Comparison of ENCODE assay signal across 18 mouse cellular contexts in the genomic region with DNA sequence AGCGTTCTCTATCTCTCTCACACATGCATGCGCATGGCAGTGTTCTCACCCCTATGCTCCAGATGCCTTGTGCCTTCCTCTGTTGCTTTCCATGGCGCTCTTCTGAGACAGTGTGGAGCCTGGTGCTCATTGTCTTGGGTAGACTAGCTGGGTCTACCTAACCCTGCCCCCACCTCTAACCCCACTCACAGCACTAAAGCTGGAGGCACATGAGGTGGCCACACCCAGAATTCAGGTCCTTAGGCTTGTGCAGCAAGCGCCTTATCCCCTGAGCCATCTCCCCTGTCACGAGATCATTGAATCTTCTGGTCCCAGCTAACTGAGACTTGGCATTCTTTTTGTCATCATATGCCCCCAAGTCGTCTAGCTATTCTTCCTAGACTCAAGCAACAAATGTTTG.
"Had no signal": no experiment of that assay in that cellular context is flagged by ENCODE, and none has a peak within 500 bp of the region (broad histone marks: within the 10 kb centered on the region; RNA-seq: fewer than 3 reads in every experiment).

No protein-coding gene starts in this region.

- H3K9ac ChIP-seq: limb, embryonic 13.5 days; liver, embryonic 12.5 days; lung, embryonic 14.5 days; midbrain, embryonic 15.5 days; neural tube, embryonic 13.5 days had no signal

- H3K4me2 ChIP-seq: limb, embryonic 13.5 days; liver, embryonic 12.5 days; lung, embryonic 14.5 days; midbrain, embryonic 11.5 days; midbrain, embryonic 15.5 days; neural tube, embryonic 13.5 days had no signal

- H3K4me1 ChIP-seq: limb, embryonic 13.5 days; midbrain, embryonic 15.5 days had no signal

- H3K27ac ChIP-seq: limb, embryonic 13.5 days; liver, embryonic 12.5 days; midbrain, embryonic 15.5 days; neural tube, embryonic 13.5 days had no signal

- ATAC-seq: intestine, postnatal 0 days; liver, embryonic 12.5 days; midbrain, embryonic 15.5 days had no signal

- H3K9me3 ChIP-seq: limb, embryonic 13.5 days; liver, embryonic 12.5 days; megakaryocyte, embryonic 14.5 days; midbrain, embryonic 15.5 days; neural tube, embryonic 13.5 days had no signal

- H3K4me3 ChIP-seq: limb, embryonic 13.5 days; liver, embryonic 12.5 days; megakaryocyte, embryonic 14.5 days; midbrain, embryonic 15.5 days; neural tube, embryonic 13.5 days had no signal

- H3K36me3 ChIP-seq: limb, embryonic 13.5 days; liver, embryonic 12.5 days; midbrain, embryonic 15.5 days; neural tube, embryonic 13.5 days had no signal

- H3K27me3 ChIP-seq: limb, embryonic 13.5 days; liver, embryonic 12.5 days; midbrain, embryonic 15.5 days; neural tube, embryonic 13.5 days had no signal

- DNase-seq: kidney, adult 8-10 months; kidney, postnatal 14 days; layer of hippocampus, adult 9-11 months; left cerebral cortex, postnatal 4 days; lung, embryonic 14.5 days; lung, postnatal 10 days; lung, postnatal 4 days; retina, postnatal 1 day; right cerebral cortex, postnatal 4 days; spleen, adult 18-20 months; thymus, postnatal 4 days had no signal
